Mouse (Mus musculus) layer of hippocampus, adult 8-10 months (tissue): ENCODE measurements at regions not wholly inside any gene's neighbourhood (a gene's known extent, or its start where the extent isn't known, plus 50 kb on each side); places are given as distances from the start of the nearest gene placed in this dataset.

Experiments
- DNase-seq, 2 experiments: peaks; one replicate each; pipeline ENCODE4 v3.0.0; 2022; ENCODE audit warnings: low spot score in 2 of 2

- DNase-seq = no peak
Measured at GRCm38 (mm10) chr3:34761783-34762182, 111.6 kb downstream of the Sox2 start.

GRCm38 (mm10) chr3:34764559-34764958 is 114.4 kb downstream of the Sox2 start:
- DNase-seq = no peak

- DNase-seq = no peak
Measured at GRCm38 (mm10) chr3:34765151-34765550, 114.9 kb downstream of the Sox2 start.

DNA sequence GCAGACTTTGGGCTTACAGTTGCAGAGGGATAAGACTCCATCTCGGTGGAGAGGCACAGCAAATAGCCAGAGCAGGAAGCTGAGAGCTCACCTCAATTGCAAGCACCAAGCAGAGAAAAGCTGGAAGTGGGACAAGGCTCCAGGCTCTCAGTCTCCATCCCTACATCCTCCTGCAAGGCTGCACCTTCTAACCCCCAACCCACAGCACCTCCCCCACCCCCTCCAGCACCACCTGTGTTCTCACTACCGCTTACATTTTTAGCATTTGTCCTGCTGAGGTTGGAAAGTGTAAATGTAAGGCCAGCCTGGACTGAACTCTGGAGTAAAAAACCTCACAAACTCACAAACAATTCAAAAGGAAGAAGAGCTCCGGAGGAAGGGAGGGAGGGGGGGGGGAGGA is 119.6 kb downstream of the Sox2 start:
- no peak for DNase-seq

DNA sequence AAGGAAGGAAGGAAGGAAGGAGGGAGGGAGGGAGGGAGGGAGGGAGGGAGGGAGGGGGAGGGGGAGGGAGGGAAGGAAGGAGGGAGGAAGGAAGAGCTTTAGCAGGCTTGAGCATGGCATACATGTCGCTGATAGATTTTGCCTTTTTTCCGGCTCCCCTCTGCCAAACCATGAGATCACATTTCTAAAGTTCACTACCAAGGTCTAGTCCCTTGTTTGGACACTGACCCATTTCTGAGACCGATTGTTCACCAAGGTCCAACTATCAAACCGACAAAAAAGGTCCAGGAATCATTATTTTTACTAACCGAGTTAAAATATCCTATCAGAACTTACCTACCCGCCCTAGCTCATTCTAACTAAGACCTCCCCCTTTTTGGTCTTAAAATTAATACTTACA is 120.1 kb downstream of the Sox2 start:
- no peak for DNase-seq

DNA sequence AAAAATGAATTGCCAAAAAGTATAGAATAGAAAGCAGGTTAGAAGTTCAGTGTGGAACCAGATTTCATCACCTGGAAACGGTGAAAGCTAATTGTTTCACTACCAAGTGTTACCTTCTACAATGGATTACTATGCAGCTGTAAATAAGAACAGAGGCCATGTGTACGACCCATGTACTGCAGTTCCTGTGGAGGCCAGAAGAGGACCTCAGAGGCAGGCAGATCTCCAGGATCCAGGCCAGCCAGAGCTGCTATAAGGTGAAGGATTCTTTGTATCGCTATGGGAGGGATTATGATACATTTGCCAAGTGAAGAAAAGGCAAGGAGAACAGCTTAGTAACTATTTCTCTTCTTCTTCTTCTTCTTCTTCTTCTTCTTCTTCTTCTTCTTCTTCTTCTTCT is 121.8 kb downstream of the Sox2 start:
- no peak for DNase-seq

GRCm38 (mm10) chr3:34773678-34774425 is 123.6 kb downstream of the Sox2 start:
- DNase-seq = no peak

- no peak for DNase-seq
Measured at GRCm38 (mm10) chr3:34781770-34782169, 131.6 kb downstream of the Sox2 start.

DNA sequence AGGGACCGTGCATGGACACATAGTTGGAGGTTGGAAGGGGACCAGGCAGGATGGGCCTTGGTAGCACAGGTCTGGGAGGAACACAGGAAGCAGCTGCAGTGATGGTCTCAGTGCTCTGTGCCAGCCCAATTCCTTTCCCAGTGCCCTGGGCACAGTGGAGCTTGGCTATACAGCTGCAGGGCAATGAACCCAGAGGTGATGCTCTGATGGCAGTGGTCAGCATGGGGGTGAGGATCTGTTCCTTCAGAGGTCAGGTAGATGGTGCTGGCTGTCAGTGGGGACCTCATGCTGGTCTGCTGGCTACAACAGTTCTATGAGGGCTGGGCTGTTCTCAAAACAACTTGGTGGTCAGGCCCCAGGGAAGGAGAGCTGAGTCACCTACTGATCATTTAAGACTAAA is 133.2 kb downstream of the Sox2 start:
- no peak for DNase-seq

DNA sequence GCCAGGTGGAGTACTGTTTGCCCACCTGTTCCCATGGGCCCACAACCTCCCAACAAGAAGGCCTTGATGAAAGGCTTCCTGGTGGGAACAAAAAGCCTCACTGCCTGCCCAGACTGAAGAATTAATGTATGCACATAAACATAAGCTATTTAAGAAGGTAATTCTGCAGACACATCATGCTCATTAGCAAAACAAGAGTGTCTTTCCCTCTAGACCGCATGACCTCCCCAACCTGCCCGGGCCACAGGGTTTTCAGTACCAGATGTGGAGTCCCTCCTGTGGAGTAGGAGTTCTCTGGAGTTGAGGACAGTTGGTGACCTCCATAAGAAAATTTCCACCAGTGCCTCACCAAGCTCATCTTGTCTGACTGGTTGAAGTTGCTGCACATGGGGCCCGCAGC is 137.0 kb downstream of the Sox2 start:
- DNase-seq = no peak

DNA sequence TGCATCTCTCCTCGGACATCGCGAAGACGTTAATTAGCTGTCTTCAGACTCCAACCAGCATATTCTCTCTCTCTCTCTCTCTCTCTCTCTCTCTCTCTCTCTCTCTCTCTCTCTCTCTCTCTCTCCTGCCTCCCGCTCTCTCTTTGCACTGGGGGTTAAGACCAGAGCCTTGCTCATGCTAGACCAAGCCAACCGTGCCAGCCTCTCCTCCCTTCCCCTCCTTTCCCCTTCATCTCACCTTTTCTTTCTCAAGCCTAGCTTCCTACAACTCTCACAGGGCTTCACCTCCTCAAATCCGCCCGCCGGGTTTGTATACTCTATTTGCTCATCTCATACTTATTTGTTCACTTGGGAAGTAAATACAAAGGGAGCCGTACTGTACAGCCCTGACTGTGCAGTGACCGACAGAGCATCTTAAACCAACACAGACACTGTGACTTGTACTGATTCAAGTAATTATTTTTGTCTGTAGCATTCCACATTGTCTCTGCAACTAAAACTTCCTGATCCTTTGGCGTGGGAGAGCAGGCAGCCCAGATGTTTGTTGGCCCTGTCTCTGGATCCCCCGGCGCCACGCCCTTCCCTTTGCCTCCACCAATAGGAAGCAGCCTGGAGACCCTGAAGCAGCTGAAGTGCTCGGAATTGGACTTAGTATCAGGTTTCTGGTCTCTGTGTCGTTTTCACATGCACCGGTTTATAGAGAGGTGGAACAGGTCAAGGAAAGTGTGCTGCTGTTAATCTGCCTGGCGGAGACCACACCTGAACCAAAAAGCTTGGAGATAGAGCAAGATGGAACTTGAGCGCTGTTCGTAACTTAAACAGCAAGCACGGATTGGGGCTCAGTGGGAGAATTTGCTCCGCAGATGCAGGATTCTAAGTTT is 145.1 kb downstream of the Sox2 start:
- DNase-seq = no peak

DNA sequence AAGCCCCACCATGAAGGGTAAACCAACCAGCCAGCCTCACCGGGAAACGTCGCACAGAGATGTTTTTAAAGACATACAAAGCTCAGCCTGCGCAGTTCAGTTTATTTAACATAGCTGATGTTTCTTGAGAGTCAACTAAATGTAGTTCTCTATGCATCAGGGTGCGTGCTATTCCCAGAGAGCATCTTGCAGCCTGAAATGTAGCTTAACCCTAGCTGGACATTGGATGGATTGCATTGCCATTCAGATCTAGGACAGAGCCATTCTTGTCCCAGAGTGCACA is 145.7 kb downstream of the Sox2 start:
- no peak for DNase-seq

DNA sequence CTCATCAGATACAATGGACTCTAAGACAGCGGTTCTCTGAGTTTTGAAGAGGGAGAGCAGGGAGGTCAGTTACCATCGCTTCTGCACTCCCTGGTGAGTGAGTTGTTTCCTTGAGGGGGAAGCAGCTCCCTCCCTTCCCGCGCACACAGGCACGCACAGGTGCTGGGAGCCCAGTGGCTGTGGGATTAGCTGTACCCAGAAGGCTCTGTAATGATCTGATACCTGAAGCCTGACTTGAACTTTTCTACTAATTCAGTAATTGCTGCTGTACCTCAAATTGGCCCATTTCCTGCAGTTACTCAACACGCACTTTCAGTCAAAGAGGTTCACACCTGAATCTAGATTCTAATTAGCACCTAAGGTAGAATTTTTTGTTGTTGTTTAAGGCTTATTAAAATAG is 158.6 kb downstream of the Sox2 start:
- DNase-seq = no peak

DNA sequence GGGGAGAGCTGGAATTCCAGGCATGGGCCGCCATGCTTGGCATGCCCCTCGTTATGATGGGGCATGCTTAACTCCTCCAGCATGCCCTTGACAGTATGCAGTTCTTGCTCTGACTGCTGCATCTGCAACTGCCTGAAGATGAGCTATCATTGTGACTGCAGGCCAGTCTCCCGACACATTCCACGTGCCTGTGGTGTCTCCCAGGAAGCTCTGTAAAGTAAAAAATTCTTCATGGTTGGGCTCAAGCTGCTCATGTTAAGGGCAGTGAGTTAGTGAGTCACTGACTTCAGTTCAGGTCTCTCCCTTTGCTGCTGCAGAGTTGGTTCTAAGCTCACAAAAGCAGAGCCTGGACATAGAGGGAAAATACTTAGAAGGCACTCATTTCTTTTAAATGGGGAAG is 161.5 kb downstream of the Sox2 start:
- no peak for DNase-seq

- DNase-seq = no peak
Measured at GRCm38 (mm10) chr3:34813046-34813625, 162.9 kb downstream of the Sox2 start.

GRCm38 (mm10) chr3:34825036-34825435 is 174.8 kb downstream of the Sox2 start:
- no peak for DNase-seq

GRCm38 (mm10) chr3:34826396-34826795 is 176.2 kb downstream of the Sox2 start:
- DNase-seq = no peak

DNA sequence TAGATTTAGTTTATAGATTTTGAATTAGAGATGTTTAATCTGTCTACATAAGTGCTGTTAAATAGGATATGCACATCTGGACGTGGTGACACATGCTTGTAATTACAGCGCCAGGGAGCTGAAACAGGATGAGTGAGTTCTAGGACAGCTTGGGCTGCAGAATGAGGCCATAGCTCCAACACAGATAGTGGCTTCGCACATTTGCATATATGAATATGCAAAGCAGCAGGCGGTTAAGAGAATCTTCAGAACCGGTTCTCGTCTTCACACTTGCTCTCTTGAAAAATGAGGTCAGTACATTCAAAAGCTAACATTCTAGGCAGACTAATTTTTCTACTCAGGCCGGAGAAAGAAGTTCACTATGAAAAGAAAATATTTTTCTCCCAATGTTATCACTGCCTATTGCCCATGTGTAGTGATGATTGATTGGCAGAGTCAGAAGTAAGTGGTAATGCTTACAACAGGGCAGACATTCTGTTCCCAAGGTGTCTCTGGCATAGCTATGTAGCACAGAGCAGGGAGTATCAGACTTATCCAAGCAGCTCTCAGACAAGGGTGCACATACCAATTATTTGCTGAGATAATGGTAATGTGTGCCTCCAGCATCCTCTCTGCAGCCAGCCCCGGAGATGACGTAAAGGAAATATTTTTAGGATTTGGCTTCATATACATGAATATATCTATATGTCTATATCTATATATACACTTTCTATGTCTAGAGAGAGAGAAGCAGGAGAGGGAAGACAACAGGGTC is 178.4 kb downstream of the Sox2 start:
- peak in 1 of 2 experiments; percentile 5 for DNase-seq

DNA sequence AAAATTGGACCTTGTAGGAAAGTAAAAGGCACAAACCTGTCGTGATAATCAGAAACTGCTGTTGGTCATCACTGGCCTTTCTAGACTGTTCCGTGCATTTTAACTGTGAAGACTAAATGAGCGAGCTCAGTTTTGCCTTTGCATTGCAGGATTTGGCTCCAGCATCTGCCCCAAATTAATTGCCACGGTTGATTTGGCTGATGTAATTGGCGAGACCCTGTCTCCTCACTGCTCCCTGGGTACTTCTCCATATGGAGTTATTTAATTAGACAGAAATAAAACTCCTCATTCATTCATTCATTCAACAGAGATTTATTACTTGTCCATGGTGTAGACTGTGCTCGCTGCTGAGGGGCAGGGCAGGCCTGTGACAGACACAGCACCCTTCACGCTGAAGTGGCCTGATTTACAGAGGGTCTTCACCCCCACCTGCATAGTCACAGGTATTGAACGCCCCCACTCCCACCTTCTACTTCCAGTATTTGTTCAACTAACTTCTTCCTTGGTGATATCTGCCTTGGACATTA is 186.6 kb downstream of the Sox2 start:
- no peak for DNase-seq

GRCm38 (mm10) chr3:34837644-34838332 is 187.6 kb downstream of the Sox2 start:
- peak in 1 of 2 experiments; percentile 7 for DNase-seq
